In genomic region chr1:136726145-136726935, GRCm38 (mm10) we compare ENCODE assay signal across 10 mouse cellular contexts.
DNase-seq lines count a peak whose midpoint lies in the region; ATAC-seq and TF ChIP-seq lines count a peak whose summit lies in the region.
"Had no signal": no experiment of that assay in that cellular context is flagged by ENCODE, and none has a peak within 500 bp of the region (broad histone marks: within the 10 kb centered on the region; RNA-seq: fewer than 3 reads in every experiment).

No protein-coding gene starts in this region.

- no peaks in the 10 kb centered on the region for H3K36me3 ChIP-seq in forebrain, embryonic 14.5 days (ENCODE audit: control insufficient read depth, insufficient read depth, low read length)
- no peaks in the 10 kb centered on the region for H3K36me3 ChIP-seq in forebrain, embryonic 16.5 days (ENCODE audit: control insufficient read depth, insufficient read depth)
- H3K36me3 ChIP-seq in midbrain, embryonic 11.5 days (ENCODE audit: control insufficient read depth, insufficient read depth, low read length) = no peaks in the 10 kb centered on the region
- H3K36me3 ChIP-seq in midbrain, embryonic 10.5 days = no peaks in the 10 kb centered on the region
- no peaks in the 10 kb centered on the region for H3K36me3 ChIP-seq in small intestine, adult 2 months (ENCODE audit: control insufficient read depth, insufficient read depth, low read length)
- no peaks in the 10 kb centered on the region for H3K36me3 ChIP-seq in forebrain, embryonic 11.5 days (ENCODE audit: control insufficient read depth, insufficient read depth, low read length)
- H3K36me3 ChIP-seq: lung, embryonic 15.5 days; stomach, embryonic 15.5 days had no signal

- no peak overlapping the region for H3K4me3 ChIP-seq in forebrain, embryonic 14.5 days (ENCODE audit: low read depth, low read length)
- no peak overlapping the region for H3K4me3 ChIP-seq in forebrain, embryonic 16.5 days (replicated peaks; ENCODE audit: low read length)
- no peak overlapping the region for H3K4me3 ChIP-seq in midbrain, embryonic 11.5 days (ENCODE audit: low read depth, low read length)
- no peak overlapping the region for H3K4me3 ChIP-seq in midbrain, embryonic 10.5 days
- H3K4me3 ChIP-seq in small intestine, adult 2 months (ENCODE audit: low read depth, low read length) = no peak overlapping the region
- no peak overlapping the region for H3K4me3 ChIP-seq in forebrain, embryonic 11.5 days (ENCODE audit: low read depth, low read length)
- H3K4me3 ChIP-seq: lung, embryonic 15.5 days; stomach, embryonic 15.5 days had no signal

- no peaks in the 10 kb centered on the region for H3K9me3 ChIP-seq in forebrain, embryonic 14.5 days (replicated peaks; ENCODE audit: control insufficient read depth, low read length)
- H3K9me3 ChIP-seq in forebrain, embryonic 16.5 days (ENCODE audit: control insufficient read depth, low read length) = no peaks in the 10 kb centered on the region
- no peaks in the 10 kb centered on the region for H3K9me3 ChIP-seq in midbrain, embryonic 11.5 days (ENCODE audit: control insufficient read depth, low read length)
- H3K9me3 ChIP-seq in midbrain, embryonic 10.5 days (replicated peaks) = no peaks in the 10 kb centered on the region
- H3K9me3 ChIP-seq in forebrain, embryonic 11.5 days (ENCODE audit: control insufficient read depth, low read length) = no peaks in the 10 kb centered on the region
- H3K9me3 ChIP-seq: lung, embryonic 15.5 days; stomach, embryonic 15.5 days had no signal

- no peak overlapping the region for H3K4me2 ChIP-seq in forebrain, embryonic 14.5 days (ENCODE audit: low read length)
- H3K4me2 ChIP-seq in forebrain, embryonic 16.5 days (ENCODE audit: low read length) = no peak overlapping the region
- no peak overlapping the region for H3K4me2 ChIP-seq in midbrain, embryonic 11.5 days
- no peak overlapping the region for H3K4me2 ChIP-seq in forebrain, embryonic 11.5 days (ENCODE audit: low read depth, low read length, severe bottlenecking)
- H3K4me2 ChIP-seq: lung, embryonic 15.5 days; stomach, embryonic 15.5 days had no signal

- no peaks in the 10 kb centered on the region for H3K4me1 ChIP-seq in forebrain, embryonic 14.5 days (ENCODE audit: control insufficient read depth, insufficient read depth, low read length)
- H3K4me1 ChIP-seq in forebrain, embryonic 16.5 days (replicated peaks; ENCODE audit: control insufficient read depth, insufficient read depth, low read length) = peaks cover 3% of the 10 kb centered on the region; the same call in 1 of the 2 replicates
- peaks cover 8% of the 10 kb centered on the region for H3K4me1 ChIP-seq in midbrain, embryonic 11.5 days (ENCODE audit: control insufficient read depth, insufficient read depth, low read length)
- H3K4me1 ChIP-seq in midbrain, embryonic 10.5 days = peaks cover 20% of the 10 kb centered on the region
- H3K4me1 ChIP-seq in small intestine, adult 2 months (ENCODE audit: control insufficient read depth, insufficient read depth, insufficient read length, low read length) = no peaks in the 10 kb centered on the region
- no peaks in the 10 kb centered on the region for H3K4me1 ChIP-seq in forebrain, embryonic 11.5 days (replicated peaks; ENCODE audit: control insufficient read depth, insufficient read depth, low read length)
- H3K4me1 ChIP-seq: lung, embryonic 15.5 days; stomach, embryonic 15.5 days had no signal

- no peak overlapping the region for H3K27ac ChIP-seq in forebrain, embryonic 14.5 days (ENCODE audit: low read depth, low read length)
- H3K27ac ChIP-seq in forebrain, embryonic 16.5 days (ENCODE audit: low read length) = no peak overlapping the region
- H3K27ac ChIP-seq in midbrain, embryonic 11.5 days (ENCODE audit: low read depth, low read length) = no peak overlapping the region
- no peak overlapping the region for H3K27ac ChIP-seq in midbrain, embryonic 10.5 days (replicated peaks)
- no peak overlapping the region for H3K27ac ChIP-seq in small intestine, adult 2 months (ENCODE audit: insufficient read depth, low read depth, low read length)
- no peak overlapping the region for H3K27ac ChIP-seq in forebrain, embryonic 11.5 days (ENCODE audit: low read depth, low read length)
- H3K27ac ChIP-seq: lung, embryonic 15.5 days; stomach, embryonic 15.5 days had no signal

- WGBS in forebrain, embryonic 14.5 days = 59% methylated on average over 11 of the region's 11 CpGs
- 50% methylated on average over 11 of the region's 11 CpGs for WGBS in forebrain, embryonic 16.5 days
- 65% methylated on average over 11 of the region's 11 CpGs for WGBS in midbrain, embryonic 11.5 days
- 68% methylated on average over 11 of the region's 11 CpGs for WGBS in midbrain, embryonic 10.5 days
- 59% methylated on average over 11 of the region's 11 CpGs for WGBS in small intestine, adult 2 months
- WGBS in forebrain, embryonic 11.5 days = 68% methylated on average over 11 of the region's 11 CpGs

- TF ChIP-seq CTCF in small intestine, adult 2 months (IDR thresholded peaks at IDR 0.05; ENCODE audit: extremely low read depth, insufficient read length, insufficient replicate concordance, low read depth, low read length) = peak; percentile 78; the same call in 1 of the 2 replicates

- no peak for TF ChIP-seq POLR2A in small intestine, adult 2 months (IDR thresholded peaks at IDR 0.05; ENCODE audit: low read depth, low read length)

- no peak for ATAC-seq in forebrain, embryonic 14.5 days
- no peak for ATAC-seq in forebrain, embryonic 16.5 days
- no peak for ATAC-seq in midbrain, embryonic 11.5 days (ENCODE audit: low FRiP score)
- ATAC-seq in inflammation-experienced regulatory T-cells, adult 6 months = peak; percentile 60
- ATAC-seq in forebrain, embryonic 11.5 days (replicated peaks; ENCODE audit: low FRiP score) = no peak

- peak; percentile 40 for DNase-seq in forebrain, embryonic 14.5 days (ENCODE audit: low spot score)
- DNase-seq in midbrain, embryonic 11.5 days (ENCODE audit: low spot score, missing footprints) = peak; percentile 83
- DNase-seq in midbrain, embryonic 10.5 days (ENCODE audit: low spot score) = no peak
- DNase-seq in urinary bladder, postnatal 4 days (ENCODE audit: low spot score in 2 of 2) = no peak
- no peak for DNase-seq in forebrain, embryonic 11.5 days (ENCODE audit: low spot score)

- H3K9ac ChIP-seq in forebrain, embryonic 14.5 days (ENCODE audit: low read length) = no peak overlapping the region
- no peak overlapping the region for H3K9ac ChIP-seq in forebrain, embryonic 16.5 days (replicated peaks; ENCODE audit: low read depth, low read length)
- no peak overlapping the region for H3K9ac ChIP-seq in midbrain, embryonic 11.5 days (ENCODE audit: low read length)
- H3K9ac ChIP-seq in forebrain, embryonic 11.5 days (ENCODE audit: low read length) = no peak overlapping the region
- H3K9ac ChIP-seq: lung, embryonic 15.5 days; stomach, embryonic 15.5 days had no signal

- H3K27me3 ChIP-seq in forebrain, embryonic 14.5 days (replicated peaks; ENCODE audit: control insufficient read depth, insufficient read depth, low read length) = 0 out of 2 replicates have a peak, but pooled peaks cover 4% of the 10 kb centered on the region
- H3K27me3 ChIP-seq in forebrain, embryonic 16.5 days (replicated peaks; ENCODE audit: control insufficient read depth, insufficient read depth, low read length) = no peaks in the 10 kb centered on the region
- H3K27me3 ChIP-seq in midbrain, embryonic 11.5 days (ENCODE audit: control insufficient read depth, insufficient read depth, low read length) = no peaks in the 10 kb centered on the region
- peaks cover 10% of the 10 kb centered on the region; the same call in 1 of the 2 replicates for H3K27me3 ChIP-seq in midbrain, embryonic 10.5 days (ENCODE audit: low read depth, poor library complexity, severe bottlenecking)
- no peaks in the 10 kb centered on the region for H3K27me3 ChIP-seq in small intestine, adult 2 months (ENCODE audit: control insufficient read depth, insufficient read depth, low read length)
- H3K27me3 ChIP-seq in forebrain, embryonic 11.5 days (ENCODE audit: control insufficient read depth, insufficient read depth, low read length) = no peaks in the 10 kb centered on the region
- H3K27me3 ChIP-seq: lung, embryonic 15.5 days; stomach, embryonic 15.5 days had no signal

Comparison
In these comparisons a context has a peak if more than half of its experiments do, and no peak if none do; other contexts are left out.
1. DNase-seq: peak in forebrain, embryonic 14.5 days (single experiment) and midbrain, embryonic 11.5 days (single experiment); none in midbrain, embryonic 10.5 days (single experiment), urinary bladder, postnatal 4 days (0 of 2) and forebrain, embryonic 11.5 days (single experiment).